Mouse (Mus musculus): ENCODE data around the gene Ccnf.
A peak's percentile ranks its signal among the peaks of the same experiment; 100 is the strongest.

The Ccnf gene

DNA sequence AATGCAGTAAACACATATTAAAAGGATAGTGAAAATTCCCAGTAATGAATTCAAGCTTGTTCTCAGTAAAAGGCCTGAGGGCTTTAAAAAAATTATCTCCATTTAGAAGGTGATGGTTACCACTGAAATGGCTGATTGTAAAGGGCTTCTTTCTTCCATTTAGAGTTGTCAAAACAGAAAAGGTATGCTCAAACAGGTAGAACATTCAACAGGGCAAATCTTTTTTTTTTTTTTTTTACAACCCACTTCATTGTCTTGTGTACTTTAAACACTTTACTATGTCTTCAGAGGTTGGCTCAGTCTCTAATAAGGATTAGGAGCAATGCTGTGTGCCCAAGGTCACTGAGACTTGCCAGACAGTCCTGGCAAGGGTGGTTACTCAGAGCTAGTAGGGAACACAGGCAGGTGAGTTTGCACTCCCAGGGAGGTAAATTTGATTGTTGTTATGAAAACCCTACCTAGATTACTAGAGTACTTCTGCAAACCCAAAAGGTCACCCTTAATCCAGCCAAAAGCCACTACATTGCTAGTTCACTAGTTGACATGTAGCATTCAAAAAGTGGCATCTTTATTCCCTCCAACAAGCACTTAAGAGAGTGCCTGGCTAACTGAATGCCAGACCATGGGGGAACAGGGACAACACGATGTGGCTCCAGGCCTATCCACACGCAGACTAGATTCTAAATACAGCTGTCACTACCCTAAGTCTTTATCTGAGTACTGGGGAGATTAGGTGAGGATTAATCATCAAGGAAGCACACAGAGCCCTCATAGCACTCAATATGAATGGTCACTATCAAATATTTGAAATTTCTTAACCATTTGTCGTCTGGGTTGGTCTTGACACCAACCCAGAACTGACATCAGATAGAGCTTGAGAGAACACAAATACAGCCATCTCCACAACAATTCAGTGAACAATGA, 47.4 kb downstream of the Ccnf start:
- no peak for DNase-seq (ENCODE audit: low read depth, low spot score)

DNA sequence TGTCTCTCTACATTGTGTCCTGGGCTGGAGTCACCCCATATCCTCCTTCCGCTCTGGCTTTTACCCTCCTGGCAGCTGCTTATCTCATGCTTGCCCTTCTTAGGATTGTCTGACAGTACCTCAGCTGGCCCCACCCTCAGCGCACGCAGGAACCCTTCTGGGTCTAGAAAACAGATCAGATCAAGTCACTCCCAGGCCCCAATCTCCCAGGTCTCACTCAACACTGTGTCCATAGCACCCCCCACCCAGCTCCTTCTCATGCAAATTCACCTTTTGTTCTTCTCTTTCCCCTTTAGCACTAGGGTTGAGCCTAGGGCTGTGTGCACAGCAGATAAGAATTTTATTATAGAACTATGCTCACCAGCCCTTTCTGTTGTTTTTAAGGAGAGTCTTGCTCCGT, 48.2 kb downstream of the Ccnf start:
- DNase-seq (ENCODE audit: low read depth, low spot score), result no peak

GRCm38 (mm10) chr17:24201092-24201491, 50.2 kb downstream of the Ccnf start:
- no peak for DNase-seq (ENCODE audit: low read depth, low spot score)

DNA sequence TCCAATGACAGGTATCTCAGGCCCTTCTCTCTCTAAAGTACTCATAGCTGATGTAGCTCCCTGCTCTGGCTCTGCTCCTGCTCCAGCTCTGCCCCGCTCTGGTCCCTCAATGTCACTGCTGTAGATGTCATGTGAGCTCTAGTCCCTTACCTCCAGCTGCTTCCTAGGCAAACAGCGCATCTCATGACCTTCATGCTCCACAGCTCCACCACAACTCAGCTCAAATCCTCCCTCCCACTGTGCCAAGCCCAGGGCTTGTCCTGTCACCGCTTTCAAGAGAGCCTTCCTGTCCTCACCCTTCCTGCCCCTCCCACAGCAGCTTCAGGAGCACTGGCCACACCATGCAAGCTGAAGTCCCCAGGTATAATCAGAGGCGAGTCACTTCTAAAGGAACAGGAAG, 51.5 kb downstream of the Ccnf start:
- no peak for DNase-seq (ENCODE audit: low read depth, low spot score)

DNA sequence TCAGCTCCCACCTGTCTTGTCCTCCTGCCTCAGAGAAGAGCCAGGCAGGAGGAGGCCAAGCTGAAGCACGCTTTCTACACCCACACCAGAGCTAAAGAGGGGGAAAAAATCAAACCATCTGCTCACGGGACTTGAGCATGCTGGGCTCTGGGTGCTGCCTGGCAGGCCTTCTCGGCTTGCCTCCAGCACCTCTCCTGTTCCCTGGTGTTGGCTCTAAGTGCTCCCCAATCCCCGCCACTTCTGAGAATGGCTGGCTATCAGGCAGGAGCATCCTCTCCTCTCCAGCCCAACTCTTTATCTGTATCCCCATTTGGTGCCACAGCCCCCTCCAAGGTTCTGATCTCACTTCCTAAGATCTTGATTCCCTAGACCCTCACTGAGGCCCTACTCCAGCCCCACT, 52.0 kb downstream of the Ccnf start:
- DNase-seq (ENCODE audit: low read depth, low spot score), result no peak

DNA sequence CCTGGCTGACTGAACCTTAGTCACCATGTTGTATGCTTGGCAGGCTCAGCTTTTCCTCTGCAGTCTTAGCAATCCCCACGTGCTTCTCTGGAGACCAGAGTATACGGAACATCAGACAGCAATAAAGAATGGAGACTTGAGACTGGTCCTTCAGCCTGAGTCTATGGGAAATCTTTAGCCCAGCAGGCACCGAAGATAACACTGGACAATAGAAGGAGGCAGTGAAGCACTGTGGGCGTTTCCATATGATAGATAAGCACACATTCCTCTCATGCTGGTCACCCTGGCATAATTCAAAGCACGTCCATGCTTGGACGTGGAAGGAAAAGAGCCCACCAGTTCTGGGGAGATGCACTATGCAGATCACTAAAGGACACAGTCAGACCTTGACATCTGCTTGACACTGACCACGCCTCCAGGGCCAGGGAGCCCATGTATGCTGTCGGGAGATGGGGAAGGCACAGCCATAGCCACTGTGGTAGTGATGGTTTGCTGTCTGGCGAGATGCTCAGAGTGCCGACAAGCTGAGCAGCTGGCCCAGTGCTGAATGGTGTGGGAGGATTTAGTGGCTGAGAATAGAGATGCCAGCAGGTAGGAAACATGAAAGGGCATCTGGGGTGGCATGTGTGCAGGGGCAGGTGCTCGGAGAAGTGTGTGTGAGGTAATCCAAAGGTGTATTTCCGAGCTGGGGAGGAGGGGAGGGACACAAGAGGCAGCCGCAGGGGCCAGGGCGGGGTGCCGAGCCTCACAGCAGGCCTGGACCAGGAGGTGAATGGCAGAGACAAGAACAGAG, 54.1 kb downstream of the Ccnf start:
- no peak for DNase-seq (ENCODE audit: low read depth, low spot score)

GRCm38 (mm10) chr17:24195349-24195748, 55.9 kb downstream of the Ccnf start:
- DNase-seq (ENCODE audit: low read depth, low spot score), result no peak

DNA sequence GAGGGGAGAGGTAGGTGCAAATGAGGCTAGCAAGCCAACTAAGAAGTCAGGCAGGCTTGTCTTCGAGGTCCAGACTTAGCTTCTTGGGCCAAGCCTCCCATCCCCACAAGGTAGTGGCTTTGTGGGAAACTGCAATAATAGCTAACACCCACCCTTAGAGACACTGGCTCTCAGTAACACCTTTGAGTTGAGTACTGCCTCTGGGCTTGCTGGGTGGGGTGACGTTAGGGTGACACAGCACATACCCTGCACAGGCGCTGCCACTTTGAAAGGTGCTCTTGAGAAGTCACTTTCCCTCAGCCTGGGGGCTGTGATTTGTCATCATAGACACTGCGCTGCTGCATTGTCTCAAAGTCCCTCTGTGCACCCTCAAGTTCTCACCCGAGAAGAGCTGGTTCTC, 57.5 kb downstream of the Ccnf start:
- DNase-seq (ENCODE audit: low read depth, low spot score), result no peak

DNA sequence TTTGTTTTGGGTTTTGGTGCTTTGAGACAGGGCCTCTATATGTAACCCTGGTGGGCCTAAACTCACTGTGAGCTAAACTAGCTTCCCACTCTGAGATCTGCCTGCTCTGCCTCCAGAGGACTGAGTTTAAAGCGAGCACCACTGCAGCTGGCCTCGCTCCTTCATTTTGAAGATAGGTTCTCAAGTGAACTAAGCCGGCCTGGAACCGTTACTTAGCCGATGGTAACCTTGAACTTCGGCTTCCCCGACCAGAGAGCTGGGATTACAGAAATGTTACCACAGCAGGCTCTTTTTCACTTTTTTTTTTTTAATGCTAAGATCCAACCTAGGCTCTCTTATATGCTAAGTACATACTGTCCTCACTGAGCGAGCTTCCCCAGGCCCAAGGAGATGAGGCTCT, 58.0 kb downstream of the Ccnf start:
- no peak for DNase-seq (ENCODE audit: low read depth, low spot score)

- no peak for DNase-seq (ENCODE audit: low read depth, low spot score)
Measured at GRCm38 (mm10) chr17:24192848-24193247, 58.4 kb downstream of the Ccnf start.

- DNase-seq (ENCODE audit: low read depth, low spot score), result no peak
Measured at GRCm38 (mm10) chr17:24191481-24191880, 59.8 kb downstream of the Ccnf start.

GRCm38 (mm10) chr17:24190934-24191333, 60.4 kb downstream of the Ccnf start:
- no peak for DNase-seq (ENCODE audit: low read depth, low spot score)

- no peak for DNase-seq (ENCODE audit: low read depth, low spot score)
Measured at GRCm38 (mm10) chr17:24174259-24174658, 77.0 kb downstream of the Ccnf start.

DNA sequence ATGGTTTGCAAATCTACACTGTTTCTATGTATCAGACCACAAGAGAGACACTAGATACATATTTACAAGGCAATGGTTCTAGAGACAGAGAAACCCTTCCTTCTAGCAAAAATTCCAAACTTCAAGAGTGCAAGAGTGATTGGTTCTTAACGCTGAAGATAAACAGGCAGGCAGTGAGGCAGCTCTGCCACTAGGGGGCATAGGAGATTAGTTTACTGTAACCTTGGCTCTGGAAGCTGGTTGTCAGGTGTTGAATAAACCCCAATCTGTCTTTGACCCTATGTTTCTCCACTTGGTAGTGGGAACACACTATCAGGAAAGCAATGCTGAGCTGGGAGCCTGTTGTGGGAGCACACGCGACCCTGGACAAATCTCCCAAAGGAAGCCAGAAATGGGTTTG, 77.9 kb downstream of the Ccnf start:
- peak; percentile 66 for DNase-seq (ENCODE audit: low read depth, low spot score)
